Mouse (Mus musculus) C2C12 (cell line): ENCODE measurements around the gene Rhobtb1.

Experiments used
- CEBPB ChIP-seq: IDR thresholded peaks from one replicate; pipeline ENCODE4 v1.6.1; 2011; ENCODE audit warnings: low read depth, mild to moderate bottlenecking, control low read depth, moderate library complexity
- CTCF ChIP-seq: IDR thresholded peaks from one replicate; pipeline ENCODE4 v1.5.1; 2011; ENCODE audit not compliant: control insufficient read depth, insufficient read depth, insufficient read length
- FOSL1 ChIP-seq: IDR thresholded peaks from one replicate; pipeline ENCODE4 v1.8.0; 2011; ENCODE audit warnings: mild to moderate bottlenecking, low read length; ENCODE audit not compliant: poor library complexity, insufficient read depth, severe bottlenecking
- MAX ChIP-seq: IDR thresholded peaks from one replicate; pipeline ENCODE4 v1.6.1; 2011; ENCODE audit warnings: mild to moderate bottlenecking, control low read depth
- MYOD1 ChIP-seq: IDR thresholded peaks from one replicate; pipeline ENCODE4 v1.6.1; 2011; ENCODE audit warnings: low read depth; ENCODE audit not compliant: control insufficient read depth, insufficient read length
- MYOG ChIP-seq: IDR thresholded peaks from one replicate; pipeline ENCODE4 v1.6.1; 2011; ENCODE audit not compliant: control insufficient read depth, insufficient read length; ENCODE audit errors: extremely low read depth
- USF1 ChIP-seq: IDR thresholded peaks from one replicate; pipeline ENCODE4 v1.6.1; 2011; ENCODE audit warnings: low read depth, mild to moderate bottlenecking, control low read depth, moderate library complexity

GRCm38 (mm10) chr10:69104143-69104882, 46.9 kb upstream of the Rhobtb1 start:
- TF ChIP-seq MYOD1 = no peak
- no peak for TF ChIP-seq CTCF
- TF ChIP-seq MYOG = no peak
- TF ChIP-seq CEBPB = no peak
- TF ChIP-seq USF1 = no peak
- no peak for TF ChIP-seq MAX
- no peak for TF ChIP-seq FOSL1
